Mouse (Mus musculus) stomach, postnatal 0 days (tissue): ENCODE data around the gene Ina.

Source experiments
- CTCF ChIP-seq: IDR thresholded peaks from 2 replicates; pipeline ENCODE4 v1.5.1; 2016; ENCODE audit warnings: antibody characterized with exemption, low read depth, mild to moderate bottlenecking, moderate library complexity
- EP300 ChIP-seq: optimal IDR thresholded peaks from 2 replicates; pipeline ENCODE3; 2016; ENCODE audit warnings: antibody characterized with exemption

DNA sequence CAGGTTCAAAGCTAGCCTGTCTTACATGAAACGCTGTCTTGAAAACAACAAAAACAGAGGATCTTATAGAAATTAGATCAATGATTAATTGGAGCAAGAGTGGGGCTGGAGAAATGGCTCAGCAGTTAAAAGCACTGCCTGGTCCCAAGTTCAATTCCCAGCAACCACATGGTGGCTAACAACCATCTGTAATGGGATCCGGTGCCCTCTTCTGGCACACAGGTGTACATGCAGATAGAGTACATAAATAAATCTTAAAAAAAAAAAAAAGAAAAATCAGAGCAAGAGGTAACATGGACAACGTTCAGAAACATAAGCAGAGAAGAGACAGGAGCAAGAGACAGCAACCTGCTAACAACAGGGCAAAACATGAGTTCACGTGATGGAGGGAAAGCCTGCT lies 12.0 kb downstream of the Ina start:
- TF ChIP-seq EP300 (no peak), CTCF (no peak)
